Mouse (Mus musculus): ENCODE measurements around the gene Ndufb8. TPM values are rescaled to one million over a fixed set of nuclear protein-coding genes. Genes with fewer than 3 reads are reported as not detected.

Gene Ndufb8
- total RNA-seq, 1 experiment from 2014 or later: 244 TPM

Other genes with a start within 250 kb of the Ndufb8 start
- 0.14 and 0.15 TPM in 2 replicates for gene Scd4, start 222.3 kb downstream of the Ndufb8 start, total RNA-seq (2017)
- 2.9 and 3.4 TPM in 2 replicates for gene Scd1, start 147.6 kb downstream of the Ndufb8 start, total RNA-seq (2017)
- not detected in 2 replicates for gene Wnt8b, start 62.0 kb downstream of the Ndufb8 start, total RNA-seq (2017)
- gene Sec31b, start 9.6 kb downstream of the Ndufb8 start, total RNA-seq (2017): 0.24 and 2.6 TPM in 2 replicates
- not detected in 2 replicates for gene Gm20538, start 2.6 kb downstream of the Ndufb8 start, total RNA-seq (2017)
- 11.3 and 14.7 TPM in 2 replicates for gene Hif1an, start 7.4 kb upstream of the Ndufb8 start, total RNA-seq (2017)
- gene Pax2, start 200.6 kb upstream of the Ndufb8 start, total RNA-seq (2017): not detected in 2 replicates